Mouse (Mus musculus): ENCODE data around the gene Col1a2.

Gene Col1a2

GRCm38 (mm10) chr6:4504603-4505131 is at the start of gene Col1a2:
Gene Col1a2 (plus strand): TSS chr6:4504814.
- DNase-seq (ENCODE audit: low read depth, low spot score) = no peak

GRCm38 (mm10) chr6:4455518-4455917 is 49.1 kb upstream of the Col1a2 start:
- DNase-seq (ENCODE audit: low read depth, low spot score) = no peak

- DNase-seq (ENCODE audit: low read depth, low spot score) = no peak
Measured at GRCm38 (mm10) chr6:4455961-4456617, 48.5 kb upstream of the Col1a2 start.

GRCm38 (mm10) chr6:4456691-4457447 is 47.7 kb upstream of the Col1a2 start:
- no peak for DNase-seq (ENCODE audit: low read depth, low spot score)

- no peak for DNase-seq (ENCODE audit: low read depth, low spot score)
Measured at GRCm38 (mm10) chr6:4457555-4457996, 47.0 kb upstream of the Col1a2 start.

GRCm38 (mm10) chr6:4465320-4465719 is 39.3 kb upstream of the Col1a2 start:
- no peak for DNase-seq (ENCODE audit: low read depth, low spot score)

GRCm38 (mm10) chr6:4483577-4483936 is 21.1 kb upstream of the Col1a2 start:
- no peak for DNase-seq (ENCODE audit: low read depth, low spot score)

GRCm38 (mm10) chr6:4483937-4484601 is 20.5 kb upstream of the Col1a2 start:
- no peak for DNase-seq (ENCODE audit: low read depth, low spot score)

- no peak for DNase-seq (ENCODE audit: low read depth, low spot score)
Measured at GRCm38 (mm10) chr6:4488349-4488748, 16.3 kb upstream of the Col1a2 start.

- DNase-seq (ENCODE audit: low read depth, low spot score) = no peak
Measured at GRCm38 (mm10) chr6:4488966-4489365, 15.6 kb upstream of the Col1a2 start.

GRCm38 (mm10) chr6:4489366-4490245 is 15.0 kb upstream of the Col1a2 start:
- DNase-seq (ENCODE audit: low read depth, low spot score) = no peak

- no peak for DNase-seq (ENCODE audit: low read depth, low spot score)
Measured at GRCm38 (mm10) chr6:4493666-4494065, 10.9 kb upstream of the Col1a2 start.

- no peak for DNase-seq (ENCODE audit: low read depth, low spot score)
Measured at GRCm38 (mm10) chr6:4496428-4496827, 8.2 kb upstream of the Col1a2 start.

GRCm38 (mm10) chr6:4503106-4503505 is 1.5 kb upstream of the Col1a2 start:
- DNase-seq (ENCODE audit: low read depth, low spot score) = no peak

GRCm38 (mm10) chr6:4505158-4505997 is 764 bp downstream of the Col1a2 start:
- no peak for DNase-seq (ENCODE audit: low read depth, low spot score)

- DNase-seq (ENCODE audit: low read depth, low spot score) = no peak
Measured at GRCm38 (mm10) chr6:4506106-4506505, 1.5 kb downstream of the Col1a2 start.

- no peak for DNase-seq (ENCODE audit: low read depth, low spot score)
Measured at GRCm38 (mm10) chr6:4506791-4507190, 2.2 kb downstream of the Col1a2 start.

GRCm38 (mm10) chr6:4507323-4507722 is 2.7 kb downstream of the Col1a2 start:
- no peak for DNase-seq (ENCODE audit: low read depth, low spot score)

- DNase-seq (ENCODE audit: low read depth, low spot score) = no peak
Measured at GRCm38 (mm10) chr6:4508279-4508678, 3.7 kb downstream of the Col1a2 start.

GRCm38 (mm10) chr6:4509395-4509794 is 4.8 kb downstream of the Col1a2 start:
- no peak for DNase-seq (ENCODE audit: low read depth, low spot score)

Data from retina, postnatal 7 days (tissue).